Mouse (Mus musculus) WW6 (cell line): Measurements from ENCODE around the gene Fto.

ENCODE experiments used
- DNase-seq: peaks from one replicate; pipeline ENCODE4 v3.0.0-alpha.2; 2013; ENCODE audit warnings: low read depth, low spot score

The Fto gene

GRCm38 (mm10) chr8:91561241-91561640, 247.9 kb downstream of the Fto start:
- no peak for DNase-seq

GRCm38 (mm10) chr8:91562600-91562999, 249.3 kb downstream of the Fto start:
- no peak for DNase-seq

- DNase-seq: no peak
Observed at GRCm38 (mm10) chr8:91563326-91563725, 250.0 kb downstream of the Fto start.

GRCm38 (mm10) chr8:91565869-91566502, 252.7 kb downstream of the Fto start:
- no peak for DNase-seq

GRCm38 (mm10) chr8:91566503-91566869, 253.2 kb downstream of the Fto start:
- no peak for DNase-seq

GRCm38 (mm10) chr8:91569874-91570273, 256.5 kb downstream of the Fto start:
- no peak for DNase-seq

- DNase-seq: no peak
Observed at GRCm38 (mm10) chr8:91570809-91571208, 257.5 kb downstream of the Fto start.

GRCm38 (mm10) chr8:91571978-91572377, 258.7 kb downstream of the Fto start:
- no peak for DNase-seq

GRCm38 (mm10) chr8:91572630-91573029, 259.3 kb downstream of the Fto start:
- no peak for DNase-seq

- no peak for DNase-seq
Observed at GRCm38 (mm10) chr8:91575576-91575975, 262.3 kb downstream of the Fto start.

GRCm38 (mm10) chr8:91576086-91576917, 263.0 kb downstream of the Fto start:
- no peak for DNase-seq

GRCm38 (mm10) chr8:91576918-91577241, 263.6 kb downstream of the Fto start:
- no peak for DNase-seq

- no peak for DNase-seq
Observed at GRCm38 (mm10) chr8:91577605-91578004, 264.3 kb downstream of the Fto start.

GRCm38 (mm10) chr8:91584620-91585415, 271.5 kb downstream of the Fto start:
- no peak for DNase-seq

GRCm38 (mm10) chr8:91592436-91593105, 279.2 kb downstream of the Fto start:
- DNase-seq: no peak

GRCm38 (mm10) chr8:91593202-91593781, 280.0 kb downstream of the Fto start:
- no peak for DNase-seq

- no peak for DNase-seq
Observed at GRCm38 (mm10) chr8:91599349-91599837, 286.1 kb downstream of the Fto start.

GRCm38 (mm10) chr8:91603751-91604150, 290.4 kb downstream of the Fto start:
- DNase-seq: no peak

- DNase-seq: no peak
Observed at GRCm38 (mm10) chr8:91605901-91606300, 292.6 kb downstream of the Fto start.

GRCm38 (mm10) chr8:91607091-91607490, 293.8 kb downstream of the Fto start:
- no peak for DNase-seq

GRCm38 (mm10) chr8:91611191-91611590, 297.9 kb downstream of the Fto start:
- DNase-seq: no peak
